Mouse (Mus musculus) heart, embryonic 10.5 days (tissue): ENCODE results near the gene Clstn2. TPM values are rescaled to one million over a fixed set of nuclear protein-coding genes. Genes with fewer than 3 reads are reported as not detected.

Source experiments
- DNase-seq: peaks from one replicate; pipeline ENCODE4 v3.0.0-alpha.2; 2017; ENCODE audit warnings: low spot score
- H3K27ac ChIP-seq: fragments of 300-500 bp; sonication (generic); 2 replicates; pipeline ENCODE4 v1.5.1; 2016; ENCODE audit warnings: mild to moderate bottlenecking
- H3K27me3 ChIP-seq: fragments of 300-500 bp; sonication (generic); 2 replicates; pipeline ENCODE4 v1.6.1; 2016; ENCODE audit warnings: mild to moderate bottlenecking; ENCODE audit not compliant: poor library complexity, insufficient read depth, severe bottlenecking
- H3K36me3 ChIP-seq: fragments of 300-500 bp; sonication (generic); 2 replicates; pipeline ENCODE4 v1.6.1; 2016; ENCODE audit warnings: mild to moderate bottlenecking, moderate library complexity
- H3K4me1 ChIP-seq: fragments of 300-500 bp; sonication (generic); 2 replicates; pipeline ENCODE4 v1.6.1; 2016; ENCODE audit warnings: mild to moderate bottlenecking
- H3K4me3 ChIP-seq: fragments of 300-500 bp; sonication (generic); 2 replicates; pipeline ENCODE4 v1.5.1; 2016; ENCODE audit warnings: mild to moderate bottlenecking, moderate library complexity
- H3K9me3 ChIP-seq: fragments of 300-500 bp; sonication (generic); 2 replicates; pipeline ENCODE4 v1.6.1; 2016; ENCODE audit warnings: mild to moderate bottlenecking, moderate library complexity
- WGBS: fragments of 180-500 bp; shearing (Covaris S2); methylation state at CpG from one replicate; pipeline ENCODE4 v1.1.7; 2016; 5-methylcytosine and 5-hydroxymethylcytosine counted together
- polyA plus RNA-seq: library from polyadenylated mRNA; unstranded; fragments of >200 nt; fragmentation: Nextera tagmentation; extraction: Ambion mirVana; gene quantifications from 2 replicates; pipeline ENCODE4 v1.2.1, GENCODE M21; 2016

The Clstn2 gene
- polyA plus RNA-seq, 1 experiment from 2014 or later = 1.6 TPM

GRCm38 (mm10) chr9:97793661-97794060, 239.3 kb downstream of the Clstn2 start:
- 75% methylated on average over 8 of the region's 8 CpGs for WGBS

DNA sequence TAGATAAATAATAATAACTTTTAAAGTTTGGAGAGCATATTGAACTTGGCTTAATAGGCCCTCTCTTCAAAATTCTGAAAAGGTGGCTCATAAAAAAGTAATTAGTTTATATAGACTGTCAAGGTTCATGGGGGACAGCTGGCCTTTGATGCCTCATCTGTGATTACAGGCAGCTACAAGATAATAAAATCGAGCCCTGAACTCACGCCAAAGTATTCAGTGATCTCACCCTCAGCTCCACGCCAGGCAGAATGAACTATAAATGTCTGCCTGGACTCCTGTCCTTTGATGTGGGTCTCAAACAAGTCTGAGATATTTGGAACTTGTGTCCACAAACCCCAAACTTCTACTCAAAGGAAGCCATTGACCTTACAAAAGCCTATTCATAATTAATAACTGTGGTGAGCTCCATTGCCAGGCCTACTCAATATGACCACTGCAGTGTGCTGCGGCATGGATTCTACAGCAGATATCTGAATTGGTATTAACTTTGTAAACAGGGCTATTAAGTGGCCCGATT, 244.8 kb downstream of the Clstn2 start:
- no peaks in the 10 kb centered on the region for H3K4me1 ChIP-seq
- no peaks in the 10 kb centered on the region for H3K27me3 ChIP-seq
- H3K9me3 ChIP-seq = no peaks in the 10 kb centered on the region
- H3K36me3 ChIP-seq = no peaks in the 10 kb centered on the region
- H3K27ac ChIP-seq = no peak overlapping the region
- 75% methylated on average over 5 of the region's 5 CpGs for WGBS
- no peak for DNase-seq
- H3K4me3 ChIP-seq = no peak overlapping the region

More at GRCm38 (mm10) chr9:97793661-97794060, 239.3 kb downstream of the Clstn2 start:
- no peaks in the 10 kb centered on the region for H3K36me3 ChIP-seq
- no peak overlapping the region for H3K4me3 ChIP-seq
- no peaks in the 10 kb centered on the region for H3K27me3 ChIP-seq
- DNase-seq = no peak
- H3K9me3 ChIP-seq = no peaks in the 10 kb centered on the region
- no peaks in the 10 kb centered on the region for H3K4me1 ChIP-seq
- H3K27ac ChIP-seq = no peak overlapping the region

GRCm38 (mm10) chr9:97780032-97780616, 252.9 kb downstream of the Clstn2 start:
- Histone ChIP-seq H3K27me3 (no peaks in the 10 kb centered on the region), H3K36me3 (no peaks in the 10 kb centered on the region), H3K27ac (no peak overlapping the region), H3K9me3 (no peaks in the 10 kb centered on the region), H3K4me1 (no peaks in the 10 kb centered on the region), H3K4me3 (no peak overlapping the region)
- DNase-seq = no peak
- 75% methylated on average over 5 of the region's 5 CpGs for WGBS

DNA sequence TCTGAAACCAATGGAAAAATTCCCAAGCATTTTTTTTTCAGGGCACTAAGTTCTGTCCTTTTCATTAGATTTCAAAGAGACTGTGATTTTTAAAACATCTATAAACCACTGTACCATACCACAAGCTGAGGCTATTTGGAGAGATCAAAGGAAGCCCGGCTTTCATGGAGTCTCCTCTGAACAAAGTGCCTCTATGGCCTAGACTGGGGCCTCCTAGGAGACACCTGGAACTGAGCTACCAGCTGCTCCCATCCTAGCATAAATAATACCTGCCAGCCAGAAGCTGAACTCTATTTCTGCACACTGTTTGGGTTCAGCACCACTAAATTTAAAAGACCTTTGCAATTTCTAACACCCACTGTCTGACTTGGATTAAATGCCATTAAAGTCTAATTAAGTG, 257.2 kb downstream of the Clstn2 start:
- Histone ChIP-seq H3K9me3 (no peaks in the 10 kb centered on the region), H3K4me3 (no peak overlapping the region), H3K36me3 (no peaks in the 10 kb centered on the region), H3K27me3 (no peaks in the 10 kb centered on the region), H3K4me1 (no peaks in the 10 kb centered on the region), H3K27ac (no peak overlapping the region)
- no peak for DNase-seq
- WGBS = 75% methylated on average over 1 of the region's 1 CpGs

DNA sequence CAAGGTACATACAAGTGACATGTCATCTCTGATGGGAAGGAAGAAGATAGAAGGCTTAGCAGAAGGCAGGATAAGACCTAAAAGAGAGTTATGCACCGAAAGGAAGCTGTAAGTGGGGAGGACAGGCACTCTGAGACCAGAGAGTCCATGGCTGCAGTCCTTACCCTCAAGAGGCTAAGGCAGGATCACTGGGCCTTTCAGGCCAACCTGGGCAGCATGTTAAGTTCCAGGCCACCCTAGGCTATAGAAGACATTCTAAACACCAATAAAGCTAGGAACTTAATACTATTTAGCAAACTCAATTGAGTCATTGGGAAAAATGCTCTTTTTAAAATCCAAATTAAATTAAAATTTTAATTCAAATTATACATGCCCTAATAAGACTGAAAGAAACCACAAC, 258.0 kb downstream of the Clstn2 start:
- no peak for DNase-seq
- no peaks in the 10 kb centered on the region for H3K27me3 ChIP-seq
- WGBS = 45% methylated on average over 1 of the region's 1 CpGs

GRCm38 (mm10) chr9:97773911-97774310, 259.1 kb downstream of the Clstn2 start:
- Histone ChIP-seq H3K27ac (no peak overlapping the region), H3K36me3 (no peaks in the 10 kb centered on the region), H3K4me1 (peaks cover 7% of the 10 kb centered on the region; the same call in 1 of the 2 replicates), H3K9me3 (no peaks in the 10 kb centered on the region), H3K27me3 (no peaks in the 10 kb centered on the region), H3K4me3 (no peak overlapping the region)
- DNase-seq = no peak
- WGBS = 77% methylated on average over 3 of the region's 3 CpGs

More for the DNA sequence above, 258.0 kb downstream of the Clstn2 start:
- Histone ChIP-seq H3K4me1 (no peaks in the 10 kb centered on the region), H3K4me3 (no peak overlapping the region), H3K27ac (no peak overlapping the region), H3K36me3 (no peaks in the 10 kb centered on the region), H3K9me3 (no peaks in the 10 kb centered on the region)

- 49% methylated on average over 3 of the region's 3 CpGs for WGBS
- Histone ChIP-seq H3K27ac (no peak overlapping the region), H3K36me3 (no peaks in the 10 kb centered on the region), H3K4me3 (no peak overlapping the region), H3K27me3 (no peaks in the 10 kb centered on the region), H3K4me1 (peaks cover 7% of the 10 kb centered on the region; the same call in 1 of the 2 replicates), H3K9me3 (no peaks in the 10 kb centered on the region)
- DNase-seq = no peak
These were observed 260.6 kb downstream of the Clstn2 start for GRCm38 (mm10) chr9:97772431-97772830.

- Histone ChIP-seq H3K27ac (no peak overlapping the region), H3K4me1 (peaks cover 7% of the 10 kb centered on the region; the same call in 1 of the 2 replicates), H3K4me3 (no peak overlapping the region), H3K9me3 (no peaks in the 10 kb centered on the region), H3K36me3 (no peaks in the 10 kb centered on the region), H3K27me3 (no peaks in the 10 kb centered on the region)
- DNase-seq = no peak
- WGBS = 29% methylated on average over 5 of the region's 5 CpGs
These were observed 263.6 kb downstream of the Clstn2 start for GRCm38 (mm10) chr9:97769331-97769730.

GRCm38 (mm10) chr9:97765251-97765767, 267.7 kb downstream of the Clstn2 start:
- Histone ChIP-seq H3K4me3 (no peak overlapping the region), H3K27me3 (no peaks in the 10 kb centered on the region), H3K36me3 (no peaks in the 10 kb centered on the region), H3K9me3 (no peaks in the 10 kb centered on the region), H3K4me1 (peaks cover 7% of the 10 kb centered on the region; the same call in 1 of the 2 replicates), H3K27ac (no peak overlapping the region)
- no peak for DNase-seq
- 80% methylated on average over 6 of the region's 6 CpGs for WGBS

DNA sequence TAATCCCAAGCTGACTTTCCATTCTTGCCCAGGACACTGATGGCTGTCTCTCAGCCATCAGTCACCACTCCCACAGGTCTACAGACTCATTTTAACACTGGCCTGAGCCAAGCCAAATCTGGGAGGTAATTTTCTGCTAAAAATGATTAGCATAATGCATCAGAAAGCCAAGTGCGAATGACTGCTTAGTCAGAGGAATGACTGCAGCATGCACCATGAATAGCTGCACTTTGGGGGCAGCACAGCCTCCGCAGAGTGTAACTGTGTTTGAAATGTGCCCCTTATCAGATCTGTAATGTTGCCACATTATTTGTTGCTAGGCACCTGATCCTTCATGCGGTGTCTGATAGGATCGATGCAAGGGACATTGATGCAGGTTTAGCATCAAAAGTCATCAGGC, 269.9 kb downstream of the Clstn2 start:
- no peaks in the 10 kb centered on the region for H3K9me3 ChIP-seq
- WGBS = 78% methylated on average over 4 of the region's 4 CpGs
- DNase-seq = no peak
- H3K4me1 ChIP-seq = no peaks in the 10 kb centered on the region
- H3K36me3 ChIP-seq = no peaks in the 10 kb centered on the region
- no peak overlapping the region for H3K4me3 ChIP-seq
- H3K27me3 ChIP-seq = no peaks in the 10 kb centered on the region
- no peak overlapping the region for H3K27ac ChIP-seq

DNA sequence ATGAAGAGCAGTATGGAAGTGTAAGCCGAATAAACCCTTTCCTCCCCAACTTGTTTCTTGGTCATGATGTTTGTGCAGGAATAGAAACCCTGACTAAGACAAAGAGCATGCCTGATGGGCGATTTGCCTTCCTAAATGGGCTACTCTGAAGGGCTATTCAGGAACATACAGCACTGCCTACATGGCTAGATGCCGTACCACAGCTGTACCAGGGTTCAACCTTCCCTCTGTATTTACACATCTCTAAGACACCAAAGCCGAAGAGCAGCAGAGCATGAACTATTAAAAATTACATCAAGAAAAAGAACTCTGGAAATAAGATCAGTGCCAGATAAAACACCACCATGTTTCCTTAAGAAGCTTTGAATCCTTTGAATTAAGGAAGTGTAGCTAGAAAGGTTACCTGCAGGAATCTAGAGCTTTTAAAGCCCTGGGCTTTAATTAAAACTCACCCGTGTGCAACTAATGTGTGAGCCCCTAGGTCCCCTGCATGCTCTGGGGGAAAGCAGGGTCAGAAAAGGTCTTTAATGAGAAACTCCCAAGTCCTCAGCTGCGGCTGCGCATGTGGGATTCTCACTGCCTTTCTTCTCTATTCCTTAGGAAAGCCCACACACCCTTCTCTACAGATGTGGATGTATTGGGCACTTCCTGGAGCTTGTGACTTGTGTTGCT, 277.2 kb downstream of the Clstn2 start:
- no peak for DNase-seq
- Histone ChIP-seq H3K4me1 (no peaks in the 10 kb centered on the region), H3K36me3 (no peaks in the 10 kb centered on the region), H3K4me3 (no peak overlapping the region), H3K27me3 (no peaks in the 10 kb centered on the region), H3K9me3 (no peaks in the 10 kb centered on the region), H3K27ac (no peak overlapping the region)
- WGBS = 83% methylated on average over 7 of the region's 7 CpGs

GRCm38 (mm10) chr9:97753715-97754114, 279.3 kb downstream of the Clstn2 start:
- 74% methylated on average over 2 of the region's 2 CpGs for WGBS

DNA sequence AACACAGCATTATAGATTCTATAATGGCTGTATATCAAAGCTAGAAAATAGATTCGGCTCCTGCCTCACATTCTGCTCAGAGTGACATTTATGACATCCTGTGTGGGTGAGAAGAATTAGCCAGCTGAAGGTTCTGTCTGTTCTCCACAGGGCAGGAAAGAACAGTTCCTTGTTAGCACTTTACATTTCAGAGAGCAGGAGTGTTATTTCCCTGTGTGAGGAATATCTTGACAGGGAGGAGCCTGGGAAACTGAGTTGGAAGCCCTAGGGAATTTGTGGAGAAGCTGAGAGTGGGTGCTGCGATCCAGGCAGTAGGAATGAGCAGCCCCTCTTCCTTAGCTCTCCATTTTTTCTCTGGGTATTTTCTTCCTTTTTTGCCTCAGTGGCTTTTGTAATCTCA, 286.4 kb downstream of the Clstn2 start:
- H3K27ac ChIP-seq = no peak overlapping the region
- H3K4me1 ChIP-seq = no peaks in the 10 kb centered on the region
- no peak for DNase-seq
- no peaks in the 10 kb centered on the region for H3K36me3 ChIP-seq
- H3K9me3 ChIP-seq = no peaks in the 10 kb centered on the region
- H3K27me3 ChIP-seq = no peaks in the 10 kb centered on the region
- H3K4me3 ChIP-seq = no peak overlapping the region
- 83% methylated on average over 2 of the region's 2 CpGs for WGBS

More at GRCm38 (mm10) chr9:97753715-97754114, 279.3 kb downstream of the Clstn2 start:
- Histone ChIP-seq H3K27me3 (no peaks in the 10 kb centered on the region), H3K9me3 (no peaks in the 10 kb centered on the region), H3K36me3 (no peaks in the 10 kb centered on the region), H3K4me1 (no peaks in the 10 kb centered on the region), H3K4me3 (no peak overlapping the region), H3K27ac (no peak overlapping the region)
- no peak for DNase-seq
